Mouse (Mus musculus) embryonic fibroblast, embryonic 13.5 days (primary cell): ENCODE measurements around the gene Zfp950.

ENCODE experiments used
- CTCF ChIP-seq: IDR thresholded peaks from 2 replicates; pipeline ENCODE4 v1.5.1; 2011; ENCODE audit warnings: mild to moderate bottlenecking, control low read depth, low read length, moderate library complexity, borderline replicate concordance; ENCODE audit not compliant: insufficient read depth
- POLR2A ChIP-seq: IDR thresholded peaks from 2 replicates; pipeline ENCODE4 v1.6.1; 2011; ENCODE audit warnings: low read depth, mild to moderate bottlenecking, control low read depth, low read length, moderate library complexity

GRCm38 (mm10) chr19:61065011-61065410 is 75.6 kb downstream of the Zfp950 start:
- TF ChIP-seq CTCF (no peak), POLR2A (no peak)
